Comparison of ENCODE assay signal across 8 mouse cellular contexts in the genomic region with DNA sequence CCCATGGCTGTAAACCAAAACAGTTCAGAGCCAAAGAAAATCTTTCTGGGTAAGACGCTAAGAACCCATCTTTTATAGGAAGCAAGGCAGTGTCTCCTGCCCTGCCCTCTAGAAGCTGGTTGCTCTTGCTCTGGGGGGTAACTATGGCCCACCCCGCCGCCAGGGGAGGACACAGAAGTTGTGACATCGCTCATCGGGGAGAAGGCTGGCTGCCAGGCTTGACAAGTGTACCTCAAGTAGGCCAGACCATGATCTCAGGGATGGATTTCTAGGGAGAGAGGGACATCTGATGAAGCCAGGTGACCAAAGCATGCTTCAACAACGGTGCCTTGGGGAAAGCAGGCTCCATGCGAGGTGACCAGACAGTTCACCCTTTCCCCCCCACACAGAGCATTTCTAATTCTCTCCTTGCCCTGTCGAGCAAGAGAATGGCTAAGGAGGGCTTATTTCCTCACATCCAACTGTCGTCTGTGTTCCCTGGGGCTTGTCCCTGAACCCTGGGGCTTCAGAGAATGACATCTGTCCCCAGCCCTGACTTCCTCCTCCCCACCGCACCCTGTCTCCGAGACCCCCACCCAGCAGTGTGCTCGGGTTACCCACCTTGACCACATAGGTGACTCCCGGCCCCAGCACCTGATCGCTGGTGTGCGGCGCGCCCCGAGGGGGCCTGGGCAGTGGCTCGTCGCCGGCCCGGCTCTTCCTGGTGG. TPM values are rescaled to one million over a fixed set of nuclear protein-coding genes. Genes with fewer than 3 reads are reported as not detected.
A peak's percentile ranks its signal among the peaks of the same experiment; 100 is the strongest.
DNase-seq lines count a peak whose midpoint lies in the region; ATAC-seq lines count a peak whose summit lies in the region.
"Had no signal": no experiment of that assay in that cellular context is flagged by ENCODE, and none has a peak within 500 bp of the region (broad histone marks: within the 10 kb centered on the region; RNA-seq: fewer than 3 reads in every experiment).

No protein-coding gene starts in this region.

- no peak overlapping the region for H3K27ac ChIP-seq in liver, embryonic 11.5 days (ENCODE audit: low read depth, low read length)
- H3K27ac ChIP-seq in forebrain, embryonic 12.5 days = no peak overlapping the region
- no peak overlapping the region for H3K27ac ChIP-seq in limb, embryonic 12.5 days
- H3K27ac ChIP-seq in stomach, embryonic 14.5 days (ENCODE audit: low read length) = no peak overlapping the region

- no peak for ATAC-seq in liver, embryonic 11.5 days (replicated peaks; ENCODE audit: low FRiP score)
- ATAC-seq in forebrain, embryonic 12.5 days (ENCODE audit: low FRiP score) = no peak
- no peak for ATAC-seq in limb, embryonic 12.5 days (ENCODE audit: insufficient number of reproducible peaks, insufficient read depth, low FRiP score, low TSS enrichment, low read depth)
- ATAC-seq in stomach, embryonic 14.5 days (ENCODE audit: insufficient number of reproducible peaks, insufficient read depth, low FRiP score, low read depth) = no peak

- DNase-seq in liver, embryonic 11.5 days (ENCODE audit: low spot score) = no peak
- DNase-seq in liver = no peak
- DNase-seq in layer of hippocampus, adult 11-12 months (ENCODE audit: low spot score) = no peak
- DNase-seq in urinary bladder, adult 2 months (ENCODE audit: low spot score) = no peak

- H3K9me3 ChIP-seq in liver, embryonic 11.5 days (ENCODE audit: control insufficient read depth, low read length) = no peaks in the 10 kb centered on the region
- no peaks in the 10 kb centered on the region for H3K9me3 ChIP-seq in forebrain, embryonic 12.5 days
- no peaks in the 10 kb centered on the region for H3K9me3 ChIP-seq in limb, embryonic 12.5 days
- H3K9me3 ChIP-seq in stomach, embryonic 14.5 days (ENCODE audit: control insufficient read depth, low read depth, low read length) = no peaks in the 10 kb centered on the region

- peaks cover 68% of the 10 kb centered on the region for H3K27me3 ChIP-seq in liver, embryonic 11.5 days (replicated peaks; ENCODE audit: control insufficient read depth, insufficient read depth, low read length)
- H3K27me3 ChIP-seq in forebrain, embryonic 12.5 days = peaks cover 45% of the 10 kb centered on the region
- H3K27me3 ChIP-seq in limb, embryonic 12.5 days = peaks cover 83% of the 10 kb centered on the region
- peaks cover 42% of the 10 kb centered on the region for H3K27me3 ChIP-seq in stomach, embryonic 14.5 days (ENCODE audit: control insufficient read depth, insufficient read depth, low read length)

- H3K9ac ChIP-seq in liver, embryonic 11.5 days (ENCODE audit: low read depth, low read length) = no peak overlapping the region
- H3K9ac ChIP-seq in forebrain, embryonic 12.5 days = peak overlapping the region; percentile 80
- H3K9ac ChIP-seq in limb, embryonic 12.5 days (replicated peaks) = peak overlapping the region; percentile 58
- H3K9ac ChIP-seq in stomach, embryonic 14.5 days (replicated peaks; ENCODE audit: low read depth, low read length) = peak overlapping the region; percentile 33; the same call in 1 of the 2 replicates

- H3K36me3 ChIP-seq in liver, embryonic 11.5 days (ENCODE audit: control insufficient read depth, insufficient read depth, low read length) = no peaks in the 10 kb centered on the region
- 0 out of 2 replicates have a peak, but pooled peaks cover 3% of the 10 kb centered on the region for H3K36me3 ChIP-seq in forebrain, embryonic 12.5 days (replicated peaks)
- H3K36me3 ChIP-seq in limb, embryonic 12.5 days = no peaks in the 10 kb centered on the region
- no peaks in the 10 kb centered on the region for H3K36me3 ChIP-seq in stomach, embryonic 14.5 days (ENCODE audit: control insufficient read depth, insufficient read depth, low read length)

- H3K4me3 ChIP-seq in liver, embryonic 11.5 days (ENCODE audit: low read depth, low read length) = peak overlapping the region; percentile 34
- H3K4me3 ChIP-seq in forebrain, embryonic 12.5 days (replicated peaks) = peak overlapping the region; percentile 65
- H3K4me3 ChIP-seq in limb, embryonic 12.5 days (replicated peaks) = peak overlapping the region; percentile 48
- peak overlapping the region; percentile 37 for H3K4me3 ChIP-seq in stomach, embryonic 14.5 days (ENCODE audit: low read depth, low read length)

- H3K4me1 ChIP-seq in liver, embryonic 11.5 days (replicated peaks; ENCODE audit: control insufficient read depth, insufficient read depth, low read length) = peaks cover 2% of the 10 kb centered on the region; the same call in 1 of the 2 replicates
- H3K4me1 ChIP-seq in forebrain, embryonic 12.5 days = peaks cover 58% of the 10 kb centered on the region
- H3K4me1 ChIP-seq in limb, embryonic 12.5 days (replicated peaks) = peaks cover 31% of the 10 kb centered on the region
- H3K4me1 ChIP-seq in stomach, embryonic 14.5 days (ENCODE audit: control insufficient read depth, insufficient read depth, low read length) = peaks cover 23% of the 10 kb centered on the region; the same call in 1 of the 2 replicates

- WGBS in liver, embryonic 11.5 days = 11% methylated on average over 22 of the region's 22 CpGs
- 6% methylated on average over 22 of the region's 22 CpGs for WGBS in forebrain, embryonic 12.5 days
- 8% methylated on average over 22 of the region's 22 CpGs for WGBS in limb, embryonic 12.5 days
- WGBS in stomach, embryonic 14.5 days = 12% methylated on average over 22 of the region's 22 CpGs

- H3K4me2 ChIP-seq in liver, embryonic 11.5 days = peak overlapping the region; percentile 58
- peak overlapping the region; percentile 94 for H3K4me2 ChIP-seq in forebrain, embryonic 12.5 days
- H3K4me2 ChIP-seq in limb, embryonic 12.5 days = peak overlapping the region; percentile 87
- peak overlapping the region; percentile 84 for H3K4me2 ChIP-seq in stomach, embryonic 14.5 days (replicated peaks; ENCODE audit: low read depth, low read length)

RNA-seq across cellular contexts. Expression of a gene that starts 2.7 kb away (rescaled TPM):
- not detected in 2 replicates for polyA plus RNA-seq in liver, embryonic 11.5 days (2014; fragmentation: Nextera tagmentation; extraction: Ambion mirVana)
- polyA plus RNA-seq in forebrain, embryonic 12.5 days (2016; fragmentation: Nextera tagmentation; extraction: Ambion mirVana) = 7.9 and 9.6 TPM in 2 replicates
- 0.31 and 0.63 TPM in 2 replicates for polyA plus RNA-seq in limb, embryonic 12.5 days (2016; fragmentation: Nextera tagmentation; extraction: Ambion mirVana)
- 0.46 and 0.50 TPM in 2 replicates for polyA plus RNA-seq in stomach, embryonic 14.5 days (2014; fragmentation: Nextera tagmentation; extraction: Ambion mirVana)
- polyA plus RNA-seq in urinary bladder, adult 2 months (2012; rRNA removed) = 0.21 and 0.31 TPM in 2 replicates
- polyA plus RNA-seq: liver, adult 2 months had no signal
